Mouse (Mus musculus): ENCODE data around the gene Dkc1. TPM values are rescaled to one million over a fixed set of nuclear protein-coding genes. Genes with fewer than 3 reads are reported as not detected.
A peak's percentile ranks its signal among the peaks of the same experiment; 100 is the strongest.
"Not testable (repeated sequence)": the region's sequence is repeated elsewhere in the genome, so short reads cannot be mapped to it uniquely, and the experiment has no call there.

The Dkc1 gene
- polyA plus RNA-seq, 1 experiment from 2014 or later, result 134 TPM

DNA sequence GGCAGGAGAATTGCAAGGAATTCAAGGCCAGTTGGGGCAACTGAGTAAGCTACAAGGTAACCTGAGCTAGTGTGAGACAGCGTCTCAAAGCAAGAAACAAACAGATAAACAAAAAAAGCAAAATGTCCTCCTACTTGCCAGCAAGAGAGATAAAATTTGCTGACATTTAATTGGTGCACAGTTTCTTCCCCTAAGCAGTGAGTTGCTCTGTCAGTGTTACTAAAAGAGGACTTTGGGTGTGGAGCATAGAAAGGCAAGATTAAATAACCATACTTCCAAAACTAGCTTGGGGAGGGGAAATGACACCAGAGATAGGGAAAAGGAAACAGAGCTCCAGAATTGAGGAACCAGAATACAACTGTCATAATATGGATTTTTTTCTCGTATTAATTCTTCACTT lies 33.8 kb downstream of the Dkc1 start:
- 76% methylated on average over 2 of the region's 2 CpGs for WGBS
- ATAC-seq (replicated peaks; ENCODE audit: insufficient number of reproducible peaks, low FRiP score, low TSS enrichment, low read depth), result no peak

DNA sequence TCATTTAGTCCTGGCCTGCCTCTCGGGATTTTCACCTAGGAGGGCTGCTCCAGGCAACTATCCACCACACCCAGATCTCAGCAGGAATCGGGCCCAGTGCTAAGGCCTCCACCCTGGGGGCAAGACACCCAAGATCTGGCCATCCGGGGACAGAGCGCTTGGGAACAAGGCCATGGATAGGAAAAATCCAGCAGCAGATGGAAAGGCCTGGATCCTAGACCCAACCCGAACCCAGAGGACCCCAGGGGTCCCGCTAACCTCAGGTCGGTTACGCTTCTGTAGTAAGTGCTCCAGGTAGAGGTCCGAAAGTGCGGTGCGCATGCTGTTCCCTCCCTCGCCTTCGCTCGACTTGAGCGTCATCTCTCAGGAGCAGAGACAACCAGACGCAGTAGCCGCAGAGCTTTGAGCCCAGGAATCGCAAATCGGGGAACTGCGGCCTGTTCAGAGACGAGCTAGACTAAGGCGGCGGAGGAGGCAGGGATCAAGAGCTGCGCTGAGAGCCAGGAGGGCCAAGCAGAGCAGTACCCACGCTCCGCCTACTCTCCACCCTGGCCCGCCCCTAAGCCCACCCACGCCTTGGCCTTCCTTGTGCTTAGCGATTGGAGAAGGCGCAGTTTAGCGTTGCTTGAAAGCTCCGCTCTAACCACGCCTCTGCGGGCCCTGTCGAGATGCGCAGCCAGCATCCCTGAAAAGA lies 35.0 kb downstream of the Dkc1 start, which contains the start of gene Mpp1:
Mpp1 (minus strand) TSS at position 550 of the 694 bp plus-strand sequence.
- peak within 1 kb of the TSS; percentile 42 for H3K4me2 ChIP-seq (ENCODE audit: low read depth, low read length)
- H3K27ac ChIP-seq (replicated peaks; ENCODE audit: low read depth, low read length), result no peak within 1 kb of the TSS
- H3K9ac ChIP-seq (replicated peaks; ENCODE audit: low read length), result peak within 1 kb of the TSS; percentile 71
- H3K36me3 ChIP-seq (replicated peaks; ENCODE audit: control insufficient read depth, insufficient read depth, low read depth, low read length), result no peaks in the 10 kb centered on the region
- H3K4me1 ChIP-seq (ENCODE audit: control insufficient read depth, insufficient read depth, low read length), result no peaks in the 10 kb centered on the region
- 16% methylated on average over 36 of the region's 36 CpGs for WGBS
- H3K4me3 ChIP-seq (ENCODE audit: low read depth, low read length), result peak within 1 kb of the TSS; percentile 45
- H3K9me3 ChIP-seq (replicated peaks; ENCODE audit: control insufficient read depth, low read length), result no peaks in the 10 kb centered on the region
- ATAC-seq (replicated peaks; ENCODE audit: insufficient number of reproducible peaks, low FRiP score, low TSS enrichment, low read depth) (peak; percentile 99), DNase-seq (ENCODE audit: low spot score) (peak; percentile 87)
- no peaks in the 10 kb centered on the region for H3K27me3 ChIP-seq (ENCODE audit: control insufficient read depth, insufficient read depth, low read length)

More for the DNA sequence above, 33.8 kb downstream of the Dkc1 start:
- Histone ChIP-seq H3K9me3 (replicated peaks; ENCODE audit: control insufficient read depth, low read length) (no peaks in the 10 kb centered on the region), H3K27ac (replicated peaks; ENCODE audit: low read depth, low read length) (no peak overlapping the region), H3K36me3 (replicated peaks; ENCODE audit: control insufficient read depth, insufficient read depth, low read depth, low read length) (no peaks in the 10 kb centered on the region), H3K4me1 (ENCODE audit: control insufficient read depth, insufficient read depth, low read length) (no peaks in the 10 kb centered on the region), H3K4me2 (ENCODE audit: low read depth, low read length) (no peak overlapping the region), H3K9ac (replicated peaks; ENCODE audit: low read length) (no peak overlapping the region), H3K4me3 (ENCODE audit: low read depth, low read length) (no peak overlapping the region), H3K27me3 (ENCODE audit: control insufficient read depth, insufficient read depth, low read length) (no peaks in the 10 kb centered on the region)
- no peak for DNase-seq (ENCODE audit: low spot score)

DNA sequence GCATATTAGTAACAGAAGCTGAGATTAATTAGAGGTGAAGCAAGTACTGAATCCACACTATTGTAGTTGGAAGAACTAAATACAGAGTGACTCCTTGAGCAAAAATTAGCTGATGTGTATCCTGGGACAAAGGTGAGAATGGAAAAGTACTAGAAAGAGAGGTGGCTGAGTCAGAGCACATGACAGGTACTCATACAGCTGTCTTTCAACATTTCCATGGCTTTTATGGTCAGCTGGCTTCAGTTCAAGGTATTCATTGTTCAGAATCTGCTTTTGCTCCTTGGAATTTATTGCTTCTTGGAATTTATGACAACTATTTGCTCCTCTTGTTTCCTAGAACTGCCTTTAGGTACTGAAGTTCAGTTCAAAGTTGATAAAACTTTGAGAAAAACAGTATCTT lies 41.3 kb downstream of the Dkc1 start:
- no peak overlapping the region for H3K27ac ChIP-seq (replicated peaks; ENCODE audit: low read depth, low read length)
- no peak overlapping the region for H3K4me3 ChIP-seq (ENCODE audit: low read depth, low read length)
- H3K36me3 ChIP-seq (replicated peaks; ENCODE audit: control insufficient read depth, insufficient read depth, low read depth, low read length), result no peaks in the 10 kb centered on the region
- no peak overlapping the region for H3K4me2 ChIP-seq (ENCODE audit: low read depth, low read length)
- no peaks in the 10 kb centered on the region for H3K4me1 ChIP-seq (ENCODE audit: control insufficient read depth, insufficient read depth, low read length)
- H3K9ac ChIP-seq (replicated peaks; ENCODE audit: low read length), result no peak overlapping the region
- DNase-seq (ENCODE audit: low spot score) (no peak), ATAC-seq (replicated peaks; ENCODE audit: insufficient number of reproducible peaks, low FRiP score, low TSS enrichment, low read depth) (no peak)
- H3K9me3 ChIP-seq (replicated peaks; ENCODE audit: control insufficient read depth, low read length), result no peaks in the 10 kb centered on the region
- no peaks in the 10 kb centered on the region for H3K27me3 ChIP-seq (ENCODE audit: control insufficient read depth, insufficient read depth, low read length)

- H3K4me2 ChIP-seq (ENCODE audit: low read depth, low read length), result no peak overlapping the region
- no peak overlapping the region for H3K4me3 ChIP-seq (ENCODE audit: low read depth, low read length)
- no peaks in the 10 kb centered on the region for H3K9me3 ChIP-seq (replicated peaks; ENCODE audit: control insufficient read depth, low read length)
- H3K4me1 ChIP-seq (ENCODE audit: control insufficient read depth, insufficient read depth, low read length), result no peaks in the 10 kb centered on the region
- peak; percentile 6 for DNase-seq (ENCODE audit: low spot score)
- no peak overlapping the region for H3K27ac ChIP-seq (replicated peaks; ENCODE audit: low read depth, low read length)
- H3K36me3 ChIP-seq (replicated peaks; ENCODE audit: control insufficient read depth, insufficient read depth, low read depth, low read length), result no peaks in the 10 kb centered on the region
- H3K27me3 ChIP-seq (ENCODE audit: control insufficient read depth, insufficient read depth, low read length), result no peaks in the 10 kb centered on the region
- ATAC-seq (replicated peaks; ENCODE audit: insufficient number of reproducible peaks, low FRiP score, low TSS enrichment, low read depth), result no peak
- WGBS, result 85% methylated on average over 2 of the region's 2 CpGs
- no peak overlapping the region for H3K9ac ChIP-seq (replicated peaks; ENCODE audit: low read length)
Observed at GRCm38 (mm10) chrX:75137729-75138128, 42.1 kb downstream of the Dkc1 start.

- H3K4me1 ChIP-seq (ENCODE audit: control insufficient read depth, insufficient read depth, low read length), result no peaks in the 10 kb centered on the region
- H3K27ac ChIP-seq (replicated peaks; ENCODE audit: low read depth, low read length), result no peak overlapping the region
- ATAC-seq (replicated peaks; ENCODE audit: insufficient number of reproducible peaks, low FRiP score, low TSS enrichment, low read depth), result no peak
- no peak for DNase-seq (ENCODE audit: low spot score)
- no peak overlapping the region for H3K4me2 ChIP-seq (ENCODE audit: low read depth, low read length)
- H3K36me3 ChIP-seq (replicated peaks; ENCODE audit: control insufficient read depth, insufficient read depth, low read depth, low read length), result no peaks in the 10 kb centered on the region
- H3K9ac ChIP-seq (replicated peaks; ENCODE audit: low read length), result no peak overlapping the region
- no peak overlapping the region for H3K4me3 ChIP-seq (ENCODE audit: low read depth, low read length)
- no peaks in the 10 kb centered on the region for H3K27me3 ChIP-seq (ENCODE audit: control insufficient read depth, insufficient read depth, low read length)
- H3K9me3 ChIP-seq (replicated peaks; ENCODE audit: control insufficient read depth, low read length), result no peaks in the 10 kb centered on the region
- 94% methylated on average over 2 of the region's 2 CpGs for WGBS
Observed at GRCm38 (mm10) chrX:75138182-75138581, 42.5 kb downstream of the Dkc1 start.

DNA sequence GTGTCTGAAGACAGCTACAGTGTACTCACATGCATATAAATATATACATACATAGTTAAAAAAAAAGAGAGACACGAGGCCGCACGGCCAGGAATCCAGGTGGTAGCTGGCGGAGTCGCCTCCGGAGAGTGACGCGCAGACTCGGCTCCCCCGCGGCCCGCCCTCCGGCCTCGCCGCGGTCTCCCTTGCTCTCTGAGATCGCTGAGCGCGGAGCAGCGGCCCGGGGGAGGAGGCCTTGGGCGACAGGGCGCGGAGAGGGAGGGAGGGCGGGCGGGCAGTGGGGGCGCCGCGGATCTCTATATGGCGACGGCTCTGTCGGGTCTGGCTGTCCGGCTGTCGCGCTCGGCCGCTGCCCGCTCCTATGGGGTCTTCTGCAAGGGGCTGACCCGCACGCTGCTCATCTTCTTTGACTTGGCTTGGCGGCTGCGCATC lies 47.5 kb downstream of the Dkc1 start:
- peak; percentile 13 for DNase-seq (ENCODE audit: low spot score)
- peak overlapping the region; percentile 26 for H3K4me3 ChIP-seq (ENCODE audit: low read depth, low read length)
- peak overlapping the region; percentile 54 for H3K4me2 ChIP-seq (ENCODE audit: low read depth, low read length)
- WGBS, result 37% methylated on average over 14 of the region's 42 CpGs
- not testable (repeated sequence) for H3K36me3 ChIP-seq (replicated peaks; ENCODE audit: control insufficient read depth, insufficient read depth, low read depth, low read length); H3K4me1 ChIP-seq (ENCODE audit: control insufficient read depth, insufficient read depth, low read length); H3K27ac ChIP-seq (replicated peaks; ENCODE audit: low read depth, low read length); H3K9me3 ChIP-seq (replicated peaks; ENCODE audit: control insufficient read depth, low read length); H3K27me3 ChIP-seq (ENCODE audit: control insufficient read depth, insufficient read depth, low read length); H3K9ac ChIP-seq (replicated peaks; ENCODE audit: low read length)
- peak; percentile 39; the same call in 1 of the 2 replicates for ATAC-seq (replicated peaks; ENCODE audit: insufficient number of reproducible peaks, low FRiP score, low TSS enrichment, low read depth)

- H3K27ac ChIP-seq (replicated peaks; ENCODE audit: low read depth, low read length), result no peak overlapping the region
- no peak overlapping the region for H3K4me2 ChIP-seq (ENCODE audit: low read depth, low read length)
- no peaks in the 10 kb centered on the region for H3K4me1 ChIP-seq (ENCODE audit: control insufficient read depth, insufficient read depth, low read length)
- DNase-seq (ENCODE audit: low spot score), result no peak
- no peak overlapping the region for H3K9ac ChIP-seq (replicated peaks; ENCODE audit: low read length)
- 81% methylated on average over 4 of the region's 4 CpGs for WGBS
- no peaks in the 10 kb centered on the region for H3K27me3 ChIP-seq (ENCODE audit: control insufficient read depth, insufficient read depth, low read length)
- no peaks in the 10 kb centered on the region for H3K9me3 ChIP-seq (replicated peaks; ENCODE audit: control insufficient read depth, low read length)
- no peak overlapping the region for H3K4me3 ChIP-seq (ENCODE audit: low read depth, low read length)
- ATAC-seq (replicated peaks; ENCODE audit: insufficient number of reproducible peaks, low FRiP score, low TSS enrichment, low read depth), result no peak
- no peaks in the 10 kb centered on the region for H3K36me3 ChIP-seq (replicated peaks; ENCODE audit: control insufficient read depth, insufficient read depth, low read depth, low read length)
Observed at GRCm38 (mm10) chrX:75148414-75148813, 52.8 kb downstream of the Dkc1 start.

DNA sequence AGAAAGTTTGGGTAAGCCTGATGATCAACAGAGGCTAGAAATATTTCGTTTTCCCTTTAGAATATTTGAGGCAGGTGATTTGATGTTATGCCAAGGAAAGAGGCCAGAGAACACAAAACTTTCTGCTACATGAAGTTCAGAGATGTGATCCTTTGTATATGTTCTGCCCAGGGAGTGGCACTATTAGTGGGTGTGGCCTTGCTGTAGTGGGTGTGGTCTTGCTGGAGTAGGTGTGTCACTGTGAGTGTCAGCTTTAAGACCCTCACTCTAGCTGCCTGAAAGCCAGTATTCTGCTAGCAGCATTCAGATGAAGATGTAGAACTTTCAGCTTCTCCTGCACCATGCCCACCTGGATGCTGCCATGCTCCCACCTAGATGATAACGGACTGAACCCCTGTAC lies 54.6 kb downstream of the Dkc1 start:
- Histone ChIP-seq H3K27ac (replicated peaks; ENCODE audit: low read depth, low read length) (no peak overlapping the region), H3K27me3 (ENCODE audit: control insufficient read depth, insufficient read depth, low read length) (no peaks in the 10 kb centered on the region), H3K4me3 (ENCODE audit: low read depth, low read length) (no peak overlapping the region), H3K36me3 (replicated peaks; ENCODE audit: control insufficient read depth, insufficient read depth, low read depth, low read length) (no peaks in the 10 kb centered on the region), H3K9ac (replicated peaks; ENCODE audit: low read length) (no peak overlapping the region), H3K4me1 (ENCODE audit: control insufficient read depth, insufficient read depth, low read length) (no peaks in the 10 kb centered on the region), H3K9me3 (replicated peaks; ENCODE audit: control insufficient read depth, low read length) (no peaks in the 10 kb centered on the region), H3K4me2 (ENCODE audit: low read depth, low read length) (no peak overlapping the region)
- DNase-seq (ENCODE audit: low spot score) (no peak), ATAC-seq (replicated peaks; ENCODE audit: insufficient number of reproducible peaks, low FRiP score, low TSS enrichment, low read depth) (no peak)
- WGBS, result 84% methylated on average over 2 of the region's 2 CpGs

All from embryonic facial prominence, embryonic 11.5 days (tissue).